Mouse (Mus musculus) adrenal gland, adult 2 months (tissue): ENCODE measurements at regions not wholly inside any gene's neighbourhood (a gene's known extent, or its start where the extent isn't known, plus 50 kb on each side); places are given as distances from the start of the nearest gene placed in this dataset.
A peak's percentile ranks its signal among the peaks of the same experiment; 100 is the strongest.
"Not testable (repeated sequence)": the region's sequence is repeated elsewhere in the genome, so short reads cannot be mapped to it uniquely, and the experiment has no call there.

ENCODE experiments used
- DNase-seq: peaks from one replicate; pipeline ENCODE4 v3.0.0; 2021

- no peak for DNase-seq
Measured at GRCm38 (mm10) chr6:144940871-144941380, 135.1 kb downstream of the Bcat1 start.

- no peak for DNase-seq
Measured at GRCm38 (mm10) chr6:144938613-144939236, 137.3 kb downstream of the Bcat1 start.

- DNase-seq = no peak
Measured at GRCm38 (mm10) chr6:144937211-144937610, 138.8 kb downstream of the Bcat1 start.

GRCm38 (mm10) chr6:144933722-144934235 is 142.2 kb downstream of the Bcat1 start:
- no peak for DNase-seq

- DNase-seq = no peak
Measured at GRCm38 (mm10) chr6:144932402-144932801, 143.6 kb downstream of the Bcat1 start.

GRCm38 (mm10) chr6:144929959-144930358 is 146.0 kb downstream of the Bcat1 start:
- no peak for DNase-seq

GRCm38 (mm10) chr6:144929262-144929855 is 146.6 kb downstream of the Bcat1 start:
- DNase-seq = no peak

GRCm38 (mm10) chr6:144927599-144927998 is 145.8 kb upstream of the Sox5 start:
- DNase-seq = no peak

- no peak for DNase-seq
Measured at GRCm38 (mm10) chr6:144922762-144923161, 141.0 kb upstream of the Sox5 start.

GRCm38 (mm10) chr6:144919750-144920149 is 138.0 kb upstream of the Sox5 start:
- DNase-seq = no peak

- DNase-seq = no peak
Measured at GRCm38 (mm10) chr6:144917128-144917527, 135.4 kb upstream of the Sox5 start.

- no peak for DNase-seq
Measured at GRCm38 (mm10) chr6:144911781-144912180, 130.0 kb upstream of the Sox5 start.

GRCm38 (mm10) chr6:144910392-144910791 is 128.6 kb upstream of the Sox5 start:
- no peak for DNase-seq

- DNase-seq = no peak
Measured at GRCm38 (mm10) chr6:144908646-144909045, 126.9 kb upstream of the Sox5 start.

GRCm38 (mm10) chr6:144903156-144903555 is 121.4 kb upstream of the Sox5 start:
- no peak for DNase-seq

- peak; percentile 6 for DNase-seq
Measured at GRCm38 (mm10) chr6:144902267-144902995, 120.7 kb upstream of the Sox5 start.

GRCm38 (mm10) chr6:144901825-144902224 is 120.0 kb upstream of the Sox5 start:
- no peak for DNase-seq

GRCm38 (mm10) chr6:144900858-144901257 is 119.1 kb upstream of the Sox5 start:
- not testable (repeated sequence) for DNase-seq

- no peak for DNase-seq
Measured at GRCm38 (mm10) chr6:144897526-144897925, 115.7 kb upstream of the Sox5 start.

GRCm38 (mm10) chr6:144890914-144891313 is 109.1 kb upstream of the Sox5 start:
- no peak for DNase-seq

- no peak for DNase-seq
Measured at GRCm38 (mm10) chr6:144890166-144890565, 108.4 kb upstream of the Sox5 start.

GRCm38 (mm10) chr6:144883117-144883516 is 101.3 kb upstream of the Sox5 start:
- DNase-seq = no peak

GRCm38 (mm10) chr6:144880098-144880497 is 98.3 kb upstream of the Sox5 start:
- no peak for DNase-seq
